Mouse (Mus musculus) limb, embryonic 11.5 days (tissue): ENCODE measurements around the gene 2310009B15Rik. TPM values are rescaled to one million over a fixed set of nuclear protein-coding genes. Genes with fewer than 3 reads are reported as not detected.
"Not testable (repeated sequence)": the region's sequence is repeated elsewhere in the genome, so short reads cannot be mapped to it uniquely, and the experiment has no call there.

Experiments
- ATAC-seq: fragments of 200-750 bp; cut with Nextera tagmentation; 2 replicates; pipeline ENCODE4 v1.8.0; 2017; ENCODE audit warnings: low read depth; ENCODE audit not compliant: insufficient number of reproducible peaks, low FRiP score, low TSS enrichment
- DNase-seq: peaks from one replicate; pipeline ENCODE4 v3.0.0-alpha.2; 2015; ENCODE audit warnings: low spot score
- H3K27ac ChIP-seq: fragments of 300-500 bp; sonication (generic); replicated peaks from 2 replicates; pipeline ENCODE4 v1.5.1; 2014; ENCODE audit warnings: low read depth, mild to moderate bottlenecking, low read length
- H3K27me3 ChIP-seq: fragments of 300-500 bp; sonication (generic); 2 replicates; pipeline ENCODE4 v1.6.1; 2014; ENCODE audit warnings: mild to moderate bottlenecking, low read length, mixed read lengths; ENCODE audit not compliant: control insufficient read depth, insufficient read depth
- H3K36me3 ChIP-seq: fragments of 300-500 bp; sonication (generic); 2 replicates; pipeline ENCODE4 v1.6.1; 2014; ENCODE audit warnings: mild to moderate bottlenecking, low read length, moderate library complexity, mixed read lengths; ENCODE audit not compliant: control insufficient read depth, insufficient read depth
- H3K4me1 ChIP-seq: fragments of 300-500 bp; sonication (generic); 2 replicates; pipeline ENCODE4 v1.6.1; 2014; ENCODE audit warnings: low read length, mixed read lengths; ENCODE audit not compliant: control insufficient read depth, insufficient read depth
- H3K4me2 ChIP-seq: fragments of 300-500 bp; sonication (generic); 2 replicates; pipeline ENCODE4 v1.6.1; 2014; ENCODE audit warnings: low read depth, mild to moderate bottlenecking, moderate library complexity; ENCODE audit not compliant: severe bottlenecking
- H3K4me3 ChIP-seq: fragments of 300-500 bp; sonication (generic); 2 replicates; pipeline ENCODE4 v1.5.1; 2014; ENCODE audit warnings: low read depth, low read length
- H3K9ac ChIP-seq: fragments of 300-500 bp; sonication (generic); 2 replicates; pipeline ENCODE4 v1.6.1; 2014; ENCODE audit warnings: mild to moderate bottlenecking, low read length
- H3K9me3 ChIP-seq: fragments of 300-500 bp; sonication (generic); 2 replicates; pipeline ENCODE4 v1.6.1; 2016; ENCODE audit warnings: low read length; ENCODE audit not compliant: control insufficient read depth
- WGBS: fragments of 180-500 bp; shearing (Covaris S2); extraction: QIAGEN DNeasy Blood & Tissue Kit; methylation state at CpG from one replicate; pipeline ENCODE4 v1.1.7; 2014; 5-methylcytosine and 5-hydroxymethylcytosine counted together
- polyA plus RNA-seq: library from polyadenylated mRNA; unstranded; fragments of >200 nt; fragmentation: Nextera tagmentation; extraction: Ambion mirVana; gene quantifications from 2 replicates; pipeline ENCODE4 v1.2.1, GENCODE M21; 2014

The 2310009B15Rik gene
- polyA plus RNA-seq, result 54.2 and 60.4 TPM in 2 replicates

DNA sequence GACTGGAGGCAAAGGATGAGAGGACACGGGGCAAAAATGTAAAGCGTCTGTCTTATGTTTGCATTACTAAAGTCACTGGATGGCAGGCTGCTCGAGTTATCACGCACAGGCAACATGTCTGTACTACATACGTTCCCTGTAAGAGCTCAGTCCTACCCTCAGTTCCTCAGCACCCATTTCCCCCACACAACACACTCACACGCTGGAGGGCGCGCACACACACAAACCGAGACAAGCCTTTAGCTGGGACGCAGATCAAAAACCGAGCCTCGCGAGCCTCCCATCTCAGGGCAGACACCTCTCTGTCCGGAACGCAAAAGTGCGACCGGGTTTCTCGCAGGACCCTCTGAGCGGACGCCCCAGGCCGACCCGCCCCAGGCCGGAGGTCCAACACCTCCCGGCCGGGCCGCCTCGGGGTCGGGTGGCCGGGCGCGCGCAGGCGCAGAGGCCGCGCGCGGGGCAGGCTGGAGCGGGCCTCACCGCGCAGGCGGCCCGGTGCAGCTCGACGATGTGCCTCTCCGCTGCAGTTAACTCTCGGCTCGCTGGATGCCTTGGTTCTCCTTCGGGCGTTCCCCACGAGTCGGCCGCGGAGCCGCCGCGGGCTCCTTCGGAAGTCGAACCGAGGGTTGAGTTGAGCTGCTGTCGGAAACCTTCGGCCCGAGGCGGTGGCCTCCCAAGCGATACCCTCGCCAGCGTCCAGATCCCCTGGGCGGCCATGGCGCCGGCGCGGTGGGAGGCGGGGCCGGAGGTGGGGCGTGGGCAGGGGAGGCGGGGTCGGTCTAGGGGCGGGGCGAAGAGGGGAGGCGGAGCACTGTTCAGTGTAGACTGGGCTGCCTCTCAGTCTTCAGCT lies at the start of gene 2310009B15Rik:
TSS of gene 2310009B15Rik (minus strand) at position 752 of the 850 bp plus-strand sequence.
- not testable (repeated sequence) for H3K9me3 ChIP-seq, H3K27me3 ChIP-seq, H3K36me3 ChIP-seq
- under 1% methylated on average over 31 of the region's 79 CpGs for WGBS
- DNase-seq (peak; percentile 90), ATAC-seq (peak; percentile 97)
- Histone ChIP-seq H3K4me1 (peaks cover 12% of the 10 kb centered on the region; the same call in 1 of the 2 replicates), H3K9ac (peak within 1 kb of the TSS; percentile 49; the same call in 1 of the 2 replicates), H3K4me2 (peak within 1 kb of the TSS; percentile 22), H3K4me3 (peak within 1 kb of the TSS; percentile 33), H3K27ac (peak within 1 kb of the TSS; percentile 62; the same call in 1 of the 2 replicates)

- Histone ChIP-seq H3K4me2 (no peak overlapping the region), H3K4me1 (no peaks in the 10 kb centered on the region), H3K9ac (no peak overlapping the region), H3K27ac (no peak overlapping the region), H3K36me3 (no peaks in the 10 kb centered on the region), H3K9me3 (no peaks in the 10 kb centered on the region), H3K27me3 (no peaks in the 10 kb centered on the region), H3K4me3 (no peak overlapping the region)
- ATAC-seq (no peak), DNase-seq (no peak)
- WGBS, result 80% methylated on average over 3 of the region's 3 CpGs
These were observed 49.6 kb upstream of the 2310009B15Rik start for GRCm38 (mm10) chr1:138906256-138906655.

- no peaks in the 10 kb centered on the region for H3K27me3 ChIP-seq
- no peak overlapping the region for H3K4me3 ChIP-seq
- 91% methylated on average over 3 of the region's 3 CpGs for WGBS
- no peaks in the 10 kb centered on the region for H3K9me3 ChIP-seq
- no peak for DNase-seq
- no peak overlapping the region for H3K4me2 ChIP-seq
- ATAC-seq, result no peak
- no peak overlapping the region for H3K27ac ChIP-seq
- H3K9ac ChIP-seq, result no peak overlapping the region
- no peaks in the 10 kb centered on the region for H3K4me1 ChIP-seq
- no peaks in the 10 kb centered on the region for H3K36me3 ChIP-seq
These were observed 48.6 kb upstream of the 2310009B15Rik start for GRCm38 (mm10) chr1:138905092-138905765.

GRCm38 (mm10) chr1:138903894-138904293 lies 47.2 kb upstream of the 2310009B15Rik start:
- H3K27ac ChIP-seq, result no peak overlapping the region
- no peaks in the 10 kb centered on the region for H3K9me3 ChIP-seq
- H3K4me1 ChIP-seq, result no peaks in the 10 kb centered on the region
- ATAC-seq, result no peak
- H3K9ac ChIP-seq, result no peak overlapping the region
- H3K36me3 ChIP-seq, result no peaks in the 10 kb centered on the region
- H3K4me3 ChIP-seq, result no peak overlapping the region
- no peak overlapping the region for H3K4me2 ChIP-seq
- 92% methylated on average over 5 of the region's 5 CpGs for WGBS
- H3K27me3 ChIP-seq, result no peaks in the 10 kb centered on the region
- DNase-seq, result no peak

- H3K9me3 ChIP-seq, result no peaks in the 10 kb centered on the region
- H3K4me1 ChIP-seq, result no peaks in the 10 kb centered on the region
- H3K27me3 ChIP-seq, result no peaks in the 10 kb centered on the region
- no peak overlapping the region for H3K27ac ChIP-seq
- no peak overlapping the region for H3K4me3 ChIP-seq
- no peak overlapping the region for H3K9ac ChIP-seq
- no peaks in the 10 kb centered on the region for H3K36me3 ChIP-seq
- 89% methylated on average over 16 of the region's 16 CpGs for WGBS
- no peak overlapping the region for H3K4me2 ChIP-seq
- ATAC-seq (no peak), DNase-seq (no peak)
These were observed 44.9 kb upstream of the 2310009B15Rik start for GRCm38 (mm10) chr1:138901431-138902117.

DNA sequence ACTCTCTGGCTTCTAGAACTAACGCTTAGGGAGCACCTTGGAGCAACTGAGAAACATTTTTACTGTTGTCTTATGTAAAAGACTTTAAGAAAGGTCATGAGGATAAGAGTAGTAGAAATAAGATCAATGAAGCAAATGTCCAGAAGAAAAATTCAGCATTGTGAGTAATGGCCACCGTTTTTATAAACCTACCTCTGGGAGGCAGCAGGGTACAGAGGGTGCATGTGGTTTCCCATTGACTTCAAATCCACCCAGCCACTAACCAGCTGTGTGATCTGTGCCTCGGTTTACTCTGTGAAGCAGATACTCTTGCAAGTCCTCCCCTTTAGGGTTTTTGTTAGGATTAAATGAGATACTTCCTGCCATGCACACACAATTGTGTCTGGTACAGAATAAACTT lies 39.4 kb upstream of the 2310009B15Rik start:
- Histone ChIP-seq H3K9ac (no peak overlapping the region), H3K27ac (no peak overlapping the region), H3K9me3 (no peaks in the 10 kb centered on the region), H3K27me3 (no peaks in the 10 kb centered on the region), H3K4me3 (no peak overlapping the region), H3K4me1 (no peaks in the 10 kb centered on the region), H3K4me2 (no peak overlapping the region), H3K36me3 (no peaks in the 10 kb centered on the region)
- DNase-seq (no peak), ATAC-seq (no peak)
- 78% methylated on average over 3 of the region's 3 CpGs for WGBS

- H3K27me3 ChIP-seq, result no peaks in the 10 kb centered on the region
- ATAC-seq, result no peak
- H3K4me2 ChIP-seq, result no peak overlapping the region
- no peak for DNase-seq
- no peak overlapping the region for H3K9ac ChIP-seq
- no peaks in the 10 kb centered on the region for H3K36me3 ChIP-seq
- no peak overlapping the region for H3K4me3 ChIP-seq
- H3K27ac ChIP-seq, result no peak overlapping the region
- no peaks in the 10 kb centered on the region for H3K9me3 ChIP-seq
- 95% methylated on average over 14 of the region's 14 CpGs for WGBS
- no peaks in the 10 kb centered on the region for H3K4me1 ChIP-seq
These were observed 21.0 kb upstream of the 2310009B15Rik start for GRCm38 (mm10) chr1:138877470-138878254.
